Mouse (Mus musculus) olfactory bulb, adult 2 months (tissue): Measurements from ENCODE around the gene Ucp2.

Source experiments
- CTCF ChIP-seq: fragments of 200-500 bp; IDR thresholded peaks from 2 replicates; pipeline ENCODE4 v1.5.1; 2012; ENCODE audit warnings: low read depth, mild to moderate bottlenecking, low read length, moderate library complexity; ENCODE audit not compliant: insufficient read depth
- POLR2A ChIP-seq: fragments of 200-500 bp; IDR thresholded peaks from 2 replicates; pipeline ENCODE4 v1.6.1; 2012; ENCODE audit warnings: mild to moderate bottlenecking, low read depth, low read length, moderate library complexity; ENCODE audit not compliant: insufficient read depth

DNA sequence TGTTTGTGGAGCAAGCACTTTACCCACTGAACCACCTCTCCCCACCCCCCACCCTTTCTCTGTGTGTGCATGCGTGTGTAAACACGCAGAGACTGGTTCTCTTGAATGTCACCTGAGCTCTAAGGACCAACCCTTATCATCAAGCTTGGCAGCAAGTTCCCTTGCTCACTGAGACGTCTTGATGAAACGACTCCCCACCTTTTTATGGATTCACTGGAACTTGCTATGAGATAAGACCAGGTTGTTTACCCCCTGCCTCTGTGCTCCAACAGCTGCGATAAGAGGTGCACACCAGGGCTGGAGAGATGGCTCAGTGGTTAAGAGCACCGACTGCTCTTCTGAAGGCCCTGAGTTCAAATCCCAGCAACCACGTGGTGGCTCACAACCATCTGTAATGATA lies 27.1 kb downstream of the Ucp2 start:
- TF ChIP-seq CTCF (no peak), POLR2A (no peak)
